Mouse (Mus musculus) c-Kit-positive CD71-negative TER-119-negative erythroid progenitor cells, embryonic 14.5 days (primary cell): ENCODE results near the gene Ccdc13.

Experiments used
- DNase-seq: peaks from one replicate; pipeline ENCODE4 v3.0.0-alpha.2; 2013; ENCODE audit warnings: low read depth

The Ccdc13 gene

GRCm38 (mm10) chr9:121759091-121760081, 79.9 kb downstream of the Ccdc13 start, which contains the start of gene Zfp651:
Gene Zfp651 (plus strand): TSS chr9:121759330.
- no peak for DNase-seq

- no peak for DNase-seq
Observed at GRCm38 (mm10) chr9:121757835-121758814, 81.1 kb downstream of the Ccdc13 start.

- no peak for DNase-seq
Observed at GRCm38 (mm10) chr9:121757432-121757831, 81.8 kb downstream of the Ccdc13 start.

GRCm38 (mm10) chr9:121756785-121757184, 82.5 kb downstream of the Ccdc13 start:
- no peak for DNase-seq

GRCm38 (mm10) chr9:121754624-121755023, 84.6 kb downstream of the Ccdc13 start:
- no peak for DNase-seq

- no peak for DNase-seq
Observed at GRCm38 (mm10) chr9:121752774-121753173, 86.5 kb downstream of the Ccdc13 start.
